Mouse (Mus musculus) olfactory bulb, adult 2 months (tissue): ENCODE measurements around the gene Zc3h7b. TPM values are rescaled to one million over a fixed set of nuclear protein-coding genes. Genes with fewer than 3 reads are reported as not detected.
"Not testable (repeated sequence)": the region's sequence is repeated elsewhere in the genome, so short reads cannot be mapped to it uniquely, and the experiment has no call there.

Experiments
- H3K27ac ChIP-seq: fragments of 200-500 bp; 2 replicates; pipeline ENCODE4 v1.5.1; 2012; ENCODE audit warnings: low read depth, low read length; ENCODE audit not compliant: insufficient read depth
- H3K4me1 ChIP-seq: fragments of 200-500 bp; 2 replicates; pipeline ENCODE4 v1.6.1; 2012; ENCODE audit warnings: low read length; ENCODE audit not compliant: control insufficient read depth, insufficient read depth
- H3K4me3 ChIP-seq: fragments of 200-500 bp; 2 replicates; pipeline ENCODE4 v1.5.1; 2012; ENCODE audit warnings: mild to moderate bottlenecking, low read depth, low read length, moderate library complexity; ENCODE audit not compliant: insufficient read depth
- CTCF ChIP-seq: fragments of 200-500 bp; IDR thresholded peaks from 2 replicates; pipeline ENCODE4 v1.5.1; 2012; ENCODE audit warnings: low read depth, mild to moderate bottlenecking, low read length, moderate library complexity; ENCODE audit not compliant: insufficient read depth
- POLR2A ChIP-seq: fragments of 200-500 bp; IDR thresholded peaks from 2 replicates; pipeline ENCODE4 v1.6.1; 2012; ENCODE audit warnings: mild to moderate bottlenecking, low read depth, low read length, moderate library complexity; ENCODE audit not compliant: insufficient read depth
- WGBS: fragments of 180-500 bp; shearing (Covaris S2); methylation state at CpG from one replicate; pipeline ENCODE4 v1.1.7; 2018; 5-methylcytosine and 5-hydroxymethylcytosine counted together
- polyA plus RNA-seq: library from polyadenylated mRNA; stranded (reverse); fragments of >200 nt; gene quantifications from 2 replicates; pipeline ENCODE4 v1.2.4, GENCODE M21; 2012; ENCODE audit warnings: low replicate concordance; ENCODE audit not compliant: missing spikeins, insufficient read depth, insufficient read length

The Zc3h7b gene
- polyA plus RNA-seq, result not detected in 2 replicates

DNA sequence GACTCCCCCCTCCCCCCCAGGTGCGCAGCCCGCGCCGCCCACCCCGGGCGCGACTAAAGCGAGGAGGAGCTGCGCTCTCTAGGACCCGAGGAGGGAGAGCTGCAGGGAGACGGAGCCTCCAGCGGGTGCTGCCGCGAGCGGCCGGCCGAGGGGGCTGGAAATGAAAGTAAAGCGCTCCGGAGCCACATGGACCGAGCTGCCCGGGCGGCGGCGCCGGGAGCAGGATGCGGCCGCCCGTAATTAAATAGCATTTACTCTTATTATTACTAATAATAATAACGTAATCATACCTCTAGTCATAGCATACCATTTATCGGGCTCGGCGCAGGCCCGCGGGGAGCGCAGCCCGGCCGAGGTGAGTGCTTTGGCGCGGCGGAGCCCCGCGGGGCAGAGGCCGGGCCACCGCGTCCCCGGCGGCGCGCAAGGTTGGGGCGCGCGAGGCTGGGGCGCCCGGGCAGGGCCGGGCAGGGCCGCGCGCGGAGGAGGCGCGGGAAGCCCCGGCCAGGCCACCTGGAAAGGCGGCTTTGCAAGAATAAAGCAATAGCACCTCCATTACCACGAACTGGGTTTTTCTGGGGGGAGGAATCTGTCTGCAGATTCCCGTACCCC, at the start of gene Zc3h7b, which contains the start of gene Rangap1:
TSS of gene Zc3h7b (plus strand) at position 66 of the 609 bp plus-strand sequence.
TSS of gene Rangap1 (minus strand) at position 539 of the 609 bp plus-strand sequence.
- peaks cover 6% of the 10 kb centered on the region for H3K4me1 ChIP-seq
- TF ChIP-seq CTCF (no peak), POLR2A (no peak; the same call in 1 of the 2 replicates)
- H3K27ac ChIP-seq, result peak within 1 kb of the TSS; percentile 79
- peak within 1 kb of the TSS; percentile 73 for H3K4me3 ChIP-seq
- under 1% methylated on average over 65 of the region's 65 CpGs for WGBS

DNA sequence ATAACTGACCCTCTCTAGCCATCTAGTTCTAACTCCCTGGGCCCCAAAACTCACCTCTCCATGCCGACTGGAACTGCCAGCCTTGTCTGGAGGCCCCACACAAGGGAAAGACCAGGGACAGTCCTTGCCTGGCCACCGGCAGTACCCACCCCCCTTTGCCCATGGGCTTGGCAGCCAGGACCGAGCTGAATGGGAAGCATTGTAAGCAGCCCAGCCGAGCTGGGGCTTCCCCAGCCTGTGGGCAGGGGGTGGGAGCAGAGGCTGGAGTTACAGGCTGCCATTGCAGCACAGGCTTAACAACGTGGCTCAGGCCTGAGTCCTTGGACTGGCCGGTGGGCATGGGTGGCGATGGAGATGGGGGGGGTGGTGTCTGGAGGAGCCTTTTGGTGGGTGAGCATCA, 47.7 kb upstream of the Zc3h7b start, which contains the start of gene Chadl:
TSS of gene Chadl (minus strand) at position 113 of the 400 bp plus-strand sequence.
- Histone ChIP-seq H3K4me1 (peaks cover 26% of the 10 kb centered on the region), H3K4me3 (no peak within 1 kb of the TSS), H3K27ac (no peak within 1 kb of the TSS)
- WGBS, result 32% methylated on average over 7 of the region's 7 CpGs
- no peak for TF ChIP-seq POLR2A
- no peak for TF ChIP-seq CTCF

DNA sequence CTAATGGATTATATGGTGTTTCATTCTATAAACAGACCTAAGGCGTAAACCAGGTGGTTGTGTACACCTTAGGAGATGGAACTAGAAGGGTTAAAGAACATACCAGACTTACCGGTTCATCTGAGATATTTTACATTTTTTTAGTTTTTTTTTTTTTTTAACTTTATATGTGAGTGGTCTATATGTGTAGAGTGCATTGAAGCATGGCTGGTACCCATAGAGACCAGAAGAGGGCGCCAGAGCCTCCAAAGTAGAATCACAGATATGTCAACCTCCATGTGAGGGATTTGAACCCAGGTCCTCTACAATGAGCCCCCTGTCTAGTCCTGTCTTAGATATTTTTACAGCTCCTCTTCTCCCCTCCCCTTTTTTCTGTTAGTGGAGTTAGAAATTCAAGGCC, 47.0 kb upstream of the Zc3h7b start:
- WGBS, result 52% methylated on average over 3 of the region's 3 CpGs
- Histone ChIP-seq H3K4me1 (peaks cover 19% of the 10 kb centered on the region), H3K4me3 (no peak overlapping the region), H3K27ac (no peak overlapping the region)
- TF ChIP-seq POLR2A (no peak), CTCF (no peak)

DNA sequence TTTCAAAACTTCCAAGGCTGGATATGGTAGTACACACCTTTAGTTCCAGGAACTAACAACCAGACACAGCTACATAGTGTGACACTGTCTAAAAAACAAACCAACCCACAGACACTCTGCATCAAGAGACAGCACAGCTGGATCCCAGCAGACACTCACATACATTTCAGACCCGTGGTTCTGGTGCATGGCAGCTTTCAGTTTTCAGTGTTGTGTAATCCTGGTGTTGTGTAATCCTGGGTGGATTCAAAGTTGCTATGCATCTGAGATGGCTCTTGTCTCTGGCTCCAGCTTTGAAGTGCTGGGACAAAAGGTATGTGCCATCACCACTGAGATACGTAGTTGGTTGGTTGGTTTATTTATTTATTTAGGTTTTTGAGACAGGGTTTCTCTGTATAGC, 46.3 kb upstream of the Zc3h7b start:
- H3K27ac ChIP-seq, result no peak overlapping the region
- no peak for TF ChIP-seq POLR2A
- TF ChIP-seq CTCF, result no peak
- 63% methylated on average over 2 of the region's 2 CpGs for WGBS
- no peak overlapping the region for H3K4me3 ChIP-seq
- peaks cover 12% of the 10 kb centered on the region for H3K4me1 ChIP-seq

DNA sequence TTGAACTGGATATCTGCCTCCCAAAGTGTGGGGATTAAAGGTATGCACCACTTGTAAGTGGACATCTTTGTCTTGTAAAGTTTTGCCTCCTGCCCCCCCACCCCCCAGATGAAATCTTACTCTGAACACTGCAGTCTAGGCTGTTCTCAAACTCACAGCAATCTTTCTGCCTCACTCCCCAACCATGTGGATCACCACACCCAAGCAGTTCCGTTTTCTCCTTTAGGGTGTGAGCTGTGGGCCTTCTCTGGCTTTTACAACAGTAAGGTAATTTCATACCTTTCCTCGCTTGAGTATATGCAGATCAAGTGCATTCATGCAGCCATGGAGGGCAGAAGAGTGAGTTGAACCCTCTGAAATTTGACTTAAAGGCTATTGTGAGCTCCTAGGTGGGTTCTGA, 44.7 kb upstream of the Zc3h7b start:
- no peak overlapping the region for H3K27ac ChIP-seq
- TF ChIP-seq POLR2A, result no peak
- TF ChIP-seq CTCF, result no peak
- WGBS, result 76% methylated on average over 2 of the region's 2 CpGs

DNA sequence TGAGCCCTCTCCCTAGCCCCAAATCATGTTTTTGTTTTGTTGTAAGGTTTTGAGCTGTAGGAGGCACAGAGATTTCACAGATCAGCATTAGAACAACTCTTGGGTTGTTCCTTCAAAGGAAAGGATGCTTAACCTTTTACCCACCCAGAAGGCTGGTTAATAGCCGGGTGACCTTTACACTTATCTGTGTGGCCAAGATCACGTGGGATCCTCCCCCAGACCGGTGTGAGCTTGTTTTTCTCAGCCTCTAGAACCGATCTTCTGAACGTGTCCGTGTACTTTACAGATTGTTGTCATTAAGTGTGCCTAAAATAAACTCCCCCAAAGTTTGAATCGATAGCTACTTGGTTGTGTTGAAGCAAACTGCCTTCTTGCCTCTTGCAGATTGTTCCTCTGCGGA, 44.3 kb upstream of the Zc3h7b start:
- no peak overlapping the region for H3K4me3 ChIP-seq
- no peak for TF ChIP-seq POLR2A
- no peak for TF ChIP-seq CTCF
- H3K4me1 ChIP-seq, result no peaks in the 10 kb centered on the region
- no peak overlapping the region for H3K27ac ChIP-seq
- WGBS, result 78% methylated on average over 8 of the region's 8 CpGs

More for the DNA sequence above, 44.7 kb upstream of the Zc3h7b start:
- Histone ChIP-seq H3K4me3 (no peak overlapping the region), H3K4me1 (no peaks in the 10 kb centered on the region)

DNA sequence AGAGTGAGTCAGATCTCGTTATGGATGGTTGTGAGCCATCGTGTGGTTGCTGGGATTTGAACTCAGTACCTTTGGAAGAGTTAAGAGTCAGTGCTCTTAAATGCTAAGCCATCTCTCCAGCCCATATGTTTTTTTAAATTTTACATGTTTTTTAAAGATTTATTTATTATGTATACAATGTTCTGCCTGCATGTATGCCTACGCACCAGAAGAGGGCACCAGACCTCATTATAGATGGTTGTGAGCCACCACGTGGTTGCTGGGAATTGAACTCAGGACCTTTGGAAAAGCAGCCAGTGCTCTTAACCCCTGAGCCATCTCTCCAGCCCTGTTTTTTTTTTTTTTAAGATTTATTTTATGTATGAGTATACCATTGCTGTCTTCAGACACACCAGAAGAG, 43.5 kb upstream of the Zc3h7b start:
- WGBS, result 80% methylated on average over 4 of the region's 4 CpGs
- not testable (repeated sequence) for H3K27ac ChIP-seq, H3K4me1 ChIP-seq, H3K4me3 ChIP-seq

DNA sequence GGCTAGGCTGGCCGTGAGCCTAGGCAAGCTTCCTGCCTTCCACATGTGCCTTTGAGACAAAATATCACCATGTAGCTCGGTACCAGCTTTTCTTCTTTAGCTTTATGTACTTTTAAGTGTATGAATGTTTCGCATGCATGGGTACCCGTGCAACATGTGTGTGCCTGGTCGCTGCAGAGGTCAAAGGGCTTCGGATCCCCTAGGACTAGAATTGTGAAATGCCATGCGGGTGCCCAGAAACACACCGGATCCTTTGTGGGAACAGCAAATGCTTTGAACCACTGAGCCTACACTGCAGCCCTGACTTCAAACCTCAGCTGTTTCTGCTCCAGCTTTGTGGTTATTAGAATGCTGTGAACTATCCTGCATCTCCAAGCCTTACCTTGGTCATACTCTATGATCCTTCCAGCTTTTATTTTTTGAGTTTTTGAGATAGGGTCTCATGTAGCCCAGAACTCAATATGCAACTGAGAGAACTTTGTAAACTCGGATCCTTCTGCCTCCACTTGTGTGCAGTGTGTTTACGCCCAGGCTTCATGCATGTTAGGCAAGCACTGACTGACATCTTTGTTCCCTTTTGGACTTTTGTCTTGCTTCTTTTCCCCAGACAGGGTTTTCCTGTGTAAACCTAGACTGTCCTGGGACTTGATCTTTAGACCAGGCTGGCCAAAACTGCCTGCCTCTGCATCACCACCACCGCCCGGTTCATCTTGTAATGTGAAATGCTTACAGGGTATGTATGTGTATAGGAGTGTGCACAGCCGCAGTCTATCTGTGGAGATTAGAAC, 42.4 kb upstream of the Zc3h7b start:
- TF ChIP-seq CTCF (no peak), POLR2A (no peak)
- 89% methylated on average over 13 of the region's 13 CpGs for WGBS
- Histone ChIP-seq H3K27ac (no peak overlapping the region), H3K4me3 (no peak overlapping the region), H3K4me1 (no peaks in the 10 kb centered on the region)

DNA sequence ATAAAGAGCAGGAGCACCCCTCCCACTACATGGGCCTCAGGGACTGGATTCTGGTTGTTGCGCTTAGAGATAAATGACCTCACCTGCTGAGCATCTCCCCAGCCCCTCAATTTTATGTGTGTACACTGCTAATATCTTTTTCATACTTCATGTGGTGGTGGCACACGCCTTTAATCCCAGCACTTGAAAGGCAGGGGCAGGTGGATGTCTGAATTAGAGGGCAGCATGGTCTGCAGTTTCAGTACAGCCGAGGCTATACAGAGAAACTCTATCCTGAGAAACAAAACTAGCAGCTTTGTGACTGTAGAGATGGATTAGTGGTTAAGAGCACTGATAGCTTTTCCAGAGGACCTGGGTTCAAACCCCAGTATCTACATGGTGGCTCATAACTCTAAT, 41.8 kb upstream of the Zc3h7b start:
- WGBS, result 87% methylated on average over 3 of the region's 3 CpGs
- no peaks in the 10 kb centered on the region for H3K4me1 ChIP-seq
- H3K4me3 ChIP-seq, result no peak overlapping the region
- no peak for TF ChIP-seq POLR2A
- TF ChIP-seq CTCF, result no peak
- H3K27ac ChIP-seq, result no peak overlapping the region

DNA sequence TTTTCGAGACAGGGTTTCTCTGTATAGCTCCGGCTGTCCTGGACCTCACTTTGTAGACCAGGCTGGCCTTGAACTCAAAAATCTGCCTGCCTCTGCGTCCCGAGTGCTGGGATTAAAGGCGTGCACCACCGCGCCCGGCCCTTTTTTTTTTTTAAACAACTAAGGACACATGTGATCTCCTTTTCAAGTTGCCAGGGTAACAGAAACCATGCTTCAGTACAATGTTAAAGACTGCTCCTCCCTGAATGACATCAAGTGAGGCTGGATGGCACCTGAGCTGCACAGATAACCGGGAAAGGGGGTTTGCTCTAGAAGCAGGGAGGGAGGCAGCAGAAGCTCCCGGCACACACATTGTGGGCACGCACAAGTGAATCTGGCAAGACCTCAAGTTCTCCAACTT, 35.9 kb upstream of the Zc3h7b start:
- peaks cover 5% of the 10 kb centered on the region for H3K4me1 ChIP-seq
- H3K27ac ChIP-seq, result no peak overlapping the region
- TF ChIP-seq CTCF (no peak), POLR2A (no peak)
- no peak overlapping the region for H3K4me3 ChIP-seq
- 91% methylated on average over 11 of the region's 11 CpGs for WGBS
